Mouse (Mus musculus): Measurements from ENCODE around the gene Pias3.

Pias3 gene

GRCm38 (mm10) chr3:96706984-96707383 lies 10.8 kb downstream of the Pias3 start:
- H3K9me3 ChIP-seq (ENCODE audit: low read length) = no peaks in the 10 kb centered on the region
- H3K4me1 ChIP-seq (replicated peaks; ENCODE audit: low read depth, low read length) = peaks cover 57% of the 10 kb centered on the region
- peaks cover 76% of the 10 kb centered on the region for H3K36me3 ChIP-seq (ENCODE audit: insufficient read depth, low read length)
- H3K4me3 ChIP-seq (replicated peaks; ENCODE audit: low read length) = no peak overlapping the region
- TF ChIP-seq CTCF (conservative IDR thresholded peaks at IDR 0.05; ENCODE audit: low read length) (no peak), NANOG (IDR thresholded peaks at IDR 0.05; ENCODE audit: borderline replicate concordance, low read length) (no peak), POU5F1 (IDR thresholded peaks at IDR 0.05; ENCODE audit: borderline replicate concordance, low read length) (no peak)
- peaks cover 10% of the 10 kb centered on the region for H3K27me3 ChIP-seq (ENCODE audit: insufficient read depth, low read length)

- TF ChIP-seq NANOG (IDR thresholded peaks at IDR 0.05; ENCODE audit: borderline replicate concordance, low read length) (no peak), POU5F1 (IDR thresholded peaks at IDR 0.05; ENCODE audit: borderline replicate concordance, low read length) (no peak), CTCF (conservative IDR thresholded peaks at IDR 0.05; ENCODE audit: low read length) (no peak; the same call in 1 of the 2 replicates)
- no peaks in the 10 kb centered on the region for H3K9me3 ChIP-seq (ENCODE audit: low read length)
- peak within 1 kb of the TSS; percentile 85 for H3K4me3 ChIP-seq (replicated peaks; ENCODE audit: low read length)
- peaks cover 47% of the 10 kb centered on the region for H3K4me1 ChIP-seq (replicated peaks; ENCODE audit: low read depth, low read length)
- H3K27me3 ChIP-seq (ENCODE audit: insufficient read depth, low read length) = peaks cover 10% of the 10 kb centered on the region
- peaks cover 77% of the 10 kb centered on the region for H3K36me3 ChIP-seq (ENCODE audit: insufficient read depth, low read length)
These were observed 11.9 kb downstream of the Pias3 start, which contains the start of gene Nudt17 for GRCm38 (mm10) chr3:96707903-96708683. Gene Nudt17 (minus strand): TSS chr3:96708562.

GRCm38 (mm10) chr3:96708684-96709064 lies 12.5 kb downstream of the Pias3 start:
- peaks cover 10% of the 10 kb centered on the region for H3K27me3 ChIP-seq (ENCODE audit: insufficient read depth, low read length)
- TF ChIP-seq NANOG (IDR thresholded peaks at IDR 0.05; ENCODE audit: borderline replicate concordance, low read length) = no peak
- no peak for TF ChIP-seq CTCF (conservative IDR thresholded peaks at IDR 0.05; ENCODE audit: low read length)
- no peak for TF ChIP-seq POU5F1 (IDR thresholded peaks at IDR 0.05; ENCODE audit: borderline replicate concordance, low read length)
- no peaks in the 10 kb centered on the region for H3K9me3 ChIP-seq (ENCODE audit: low read length)
- H3K4me1 ChIP-seq (replicated peaks; ENCODE audit: low read depth, low read length) = peaks cover 41% of the 10 kb centered on the region
- H3K36me3 ChIP-seq (ENCODE audit: insufficient read depth, low read length) = peaks cover 77% of the 10 kb centered on the region
- H3K4me3 ChIP-seq (replicated peaks; ENCODE audit: low read length) = peak overlapping the region; percentile 85

GRCm38 (mm10) chr3:96714286-96714685 lies 18.1 kb downstream of the Pias3 start:
- Histone ChIP-seq H3K27me3 (ENCODE audit: insufficient read depth, low read length) (no peaks in the 10 kb centered on the region), H3K4me1 (replicated peaks; ENCODE audit: low read depth, low read length) (peaks cover 24% of the 10 kb centered on the region), H3K36me3 (ENCODE audit: insufficient read depth, low read length) (peaks cover 85% of the 10 kb centered on the region), H3K9me3 (ENCODE audit: low read length) (no peaks in the 10 kb centered on the region), H3K4me3 (replicated peaks; ENCODE audit: low read length) (no peak overlapping the region)
- TF ChIP-seq NANOG (IDR thresholded peaks at IDR 0.05; ENCODE audit: borderline replicate concordance, low read length) (no peak), POU5F1 (IDR thresholded peaks at IDR 0.05; ENCODE audit: borderline replicate concordance, low read length) (no peak), CTCF (conservative IDR thresholded peaks at IDR 0.05; ENCODE audit: low read length) (no peak)

GRCm38 (mm10) chr3:96715854-96716253 lies 19.7 kb downstream of the Pias3 start:
- H3K36me3 ChIP-seq (ENCODE audit: insufficient read depth, low read length) = peaks cover 82% of the 10 kb centered on the region
- no peak overlapping the region for H3K4me3 ChIP-seq (replicated peaks; ENCODE audit: low read length)
- TF ChIP-seq POU5F1 (IDR thresholded peaks at IDR 0.05; ENCODE audit: borderline replicate concordance, low read length) (no peak), NANOG (IDR thresholded peaks at IDR 0.05; ENCODE audit: borderline replicate concordance, low read length) (no peak), CTCF (conservative IDR thresholded peaks at IDR 0.05; ENCODE audit: low read length) (no peak)
- no peaks in the 10 kb centered on the region for H3K9me3 ChIP-seq (ENCODE audit: low read length)
- peaks cover 33% of the 10 kb centered on the region for H3K4me1 ChIP-seq (replicated peaks; ENCODE audit: low read depth, low read length)
- no peaks in the 10 kb centered on the region for H3K27me3 ChIP-seq (ENCODE audit: insufficient read depth, low read length)

- TF ChIP-seq CTCF (conservative IDR thresholded peaks at IDR 0.05; ENCODE audit: low read length) (peak; percentile 67), POU5F1 (IDR thresholded peaks at IDR 0.05; ENCODE audit: borderline replicate concordance, low read length) (no peak)
These were observed 23.0 kb downstream of the Pias3 start for GRCm38 (mm10) chr3:96719173-96719572.

GRCm38 (mm10) chr3:96727343-96727827 lies 31.2 kb downstream of the Pias3 start, which contains the start of the genes Polr3c and Rnf115:
Gene Polr3c (minus strand): TSS chr3:96727628.
Gene Rnf115 (plus strand): TSS chr3:96727664.
- no peaks in the 10 kb centered on the region for H3K9me3 ChIP-seq (ENCODE audit: low read length)
- peak within 1 kb of the TSS; percentile 92 for H3K4me3 ChIP-seq (replicated peaks; ENCODE audit: low read length)
- peaks cover 47% of the 10 kb centered on the region for H3K4me1 ChIP-seq (replicated peaks; ENCODE audit: low read depth, low read length)
- TF ChIP-seq CTCF (conservative IDR thresholded peaks at IDR 0.05; ENCODE audit: low read length) (no peak), POU5F1 (IDR thresholded peaks at IDR 0.05; ENCODE audit: borderline replicate concordance, low read length) (no peak), NANOG (IDR thresholded peaks at IDR 0.05; ENCODE audit: borderline replicate concordance, low read length) (no peak)
- H3K36me3 ChIP-seq (ENCODE audit: insufficient read depth, low read length) = peaks cover 31% of the 10 kb centered on the region
- no peaks in the 10 kb centered on the region for H3K27me3 ChIP-seq (ENCODE audit: insufficient read depth, low read length)

More at GRCm38 (mm10) chr3:96719173-96719572, 23.0 kb downstream of the Pias3 start:
- Histone ChIP-seq H3K4me1 (replicated peaks; ENCODE audit: low read depth, low read length) (peaks cover 30% of the 10 kb centered on the region), H3K9me3 (ENCODE audit: low read length) (no peaks in the 10 kb centered on the region), H3K27me3 (ENCODE audit: insufficient read depth, low read length) (no peaks in the 10 kb centered on the region), H3K4me3 (replicated peaks; ENCODE audit: low read length) (peak overlapping the region; percentile 53; the same call in 1 of the 2 replicates), H3K36me3 (ENCODE audit: insufficient read depth, low read length) (peaks cover 82% of the 10 kb centered on the region)

- no peaks in the 10 kb centered on the region for H3K9me3 ChIP-seq (ENCODE audit: low read length)
- peaks cover 25% of the 10 kb centered on the region for H3K36me3 ChIP-seq (ENCODE audit: insufficient read depth, low read length)
- H3K27me3 ChIP-seq (ENCODE audit: insufficient read depth, low read length) = no peaks in the 10 kb centered on the region
- H3K4me3 ChIP-seq (replicated peaks; ENCODE audit: low read length) = peak overlapping the region; percentile 92
- no peak for TF ChIP-seq NANOG (IDR thresholded peaks at IDR 0.05; ENCODE audit: borderline replicate concordance, low read length)
- TF ChIP-seq CTCF (conservative IDR thresholded peaks at IDR 0.05; ENCODE audit: low read length) = no peak
- no peak for TF ChIP-seq POU5F1 (IDR thresholded peaks at IDR 0.05; ENCODE audit: borderline replicate concordance, low read length)
- peaks cover 49% of the 10 kb centered on the region for H3K4me1 ChIP-seq (replicated peaks; ENCODE audit: low read depth, low read length)
These were observed 31.8 kb downstream of the Pias3 start for GRCm38 (mm10) chr3:96727828-96728633.
